Mouse (Mus musculus) small intestine, adult 2 months (tissue): Measurements from ENCODE around the gene Efhc1.

ENCODE experiments used
- CTCF ChIP-seq: fragments of 200-500 bp; IDR thresholded peaks from 2 replicates; pipeline ENCODE4 v1.5.1; 2012; ENCODE audit warnings: low read depth, mild to moderate bottlenecking, control low read depth, inconsistent platforms, low read length, moderate library complexity, mixed read lengths; ENCODE audit not compliant: insufficient replicate concordance, insufficient read length; ENCODE audit errors: extremely low read depth
- POLR2A ChIP-seq: fragments of 200-500 bp; IDR thresholded peaks from 2 replicates; pipeline ENCODE4 v1.6.1; 2012; ENCODE audit warnings: low read depth, mild to moderate bottlenecking, control low read depth, inconsistent platforms, low read length, moderate library complexity

DNA sequence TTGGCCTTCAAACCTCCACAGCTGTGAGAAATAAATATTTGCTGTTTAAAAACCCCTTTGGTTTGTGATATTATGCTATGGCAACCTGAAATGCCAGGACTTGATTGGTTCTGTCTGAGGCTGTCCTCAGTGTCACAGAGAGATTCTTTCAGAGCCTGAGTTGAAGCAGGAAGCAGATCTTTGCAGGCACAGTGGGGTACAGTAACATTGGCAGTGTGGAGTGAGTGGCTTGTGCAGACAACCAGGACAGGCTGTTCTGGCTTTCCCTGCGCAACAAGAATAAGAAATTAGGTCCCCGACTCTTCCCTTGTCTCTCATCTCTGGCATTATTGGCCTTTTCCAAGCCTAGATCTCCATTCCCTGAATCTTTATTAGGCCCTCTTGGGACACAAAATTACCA, 31.7 kb upstream of the Efhc1 start:
- TF ChIP-seq CTCF (no peak), POLR2A (no peak)
